Mouse (Mus musculus) heart, postnatal 0 days (tissue): ENCODE measurements around the gene Tedc1.

Experiments
- CTCF ChIP-seq: IDR thresholded peaks from 2 replicates; pipeline ENCODE4 v1.5.1; 2016; ENCODE audit warnings: antibody characterized with exemption, control low read depth, low read depth
- EP300 ChIP-seq: IDR thresholded peaks from 2 replicates; pipeline ENCODE4 v1.6.1; 2016; ENCODE audit warnings: antibody characterized with exemption, low read depth

GRCm38 (mm10) chr12:113151661-113152271 is 4.5 kb upstream of the Tedc1 start:
- TF ChIP-seq CTCF (no peak), EP300 (no peak)
